Comparison of ENCODE assay signal across 14 mouse cellular contexts in genomic region chr1:23574461-23574860, GRCm38 (mm10).
"Had no signal": no experiment of that assay in that cellular context is flagged by ENCODE, and none has a peak within 500 bp of the region (broad histone marks: within the 10 kb centered on the region; RNA-seq: fewer than 3 reads in every experiment).

No protein-coding gene starts in this region.

- DNase-seq: kidney, adult 8-10 months; kidney, postnatal 25 days; lung, embryonic 14.5 days; lung, postnatal 10 days; retina, postnatal 1 day; right cerebral cortex, postnatal 4 days; spleen, adult 18-20 months; thymus, adult 2 months; thymus, postnatal 25 days had no signal

- H3K27me3 ChIP-seq: limb, embryonic 15.5 days; liver, embryonic 12.5 days had no signal

- H3K9me3 ChIP-seq: limb, embryonic 15.5 days; liver, embryonic 12.5 days had no signal

- H3K4me3 ChIP-seq: left cerebral cortex, adult 2 months; limb, embryonic 15.5 days; liver, embryonic 12.5 days had no signal

- H3K36me3 ChIP-seq: limb, embryonic 15.5 days; liver, embryonic 12.5 days had no signal

- ATAC-seq: intestine, embryonic 16.5 days; liver, embryonic 12.5 days had no signal

- H3K9ac ChIP-seq: limb, embryonic 15.5 days; liver, embryonic 12.5 days; lung, embryonic 14.5 days had no signal

- H3K27ac ChIP-seq: left cerebral cortex, adult 2 months; limb, embryonic 15.5 days; liver, embryonic 12.5 days; macrophage had no signal

- H3K4me1 ChIP-seq: limb, embryonic 15.5 days; liver, embryonic 12.5 days had no signal

- H3K4me2 ChIP-seq: limb, embryonic 15.5 days; liver, embryonic 12.5 days; lung, embryonic 14.5 days had no signal
